Mouse (Mus musculus): ENCODE results near the gene Wdr48. TPM values are rescaled to one million over a fixed set of nuclear protein-coding genes. Genes with fewer than 3 reads are reported as not detected.

Gene Wdr48
- polyA plus RNA-seq, 1 experiment = 103 TPM

- H3K36me3 ChIP-seq (ENCODE audit: control insufficient read depth, insufficient read depth, low read length, poor library complexity, severe bottlenecking) = peaks cover 22% of the 10 kb centered on the region
Observed at GRCm38 (mm10) chr9:119973869-119974520, 79.3 kb downstream of the Wdr48 start.

GRCm38 (mm10) chr9:119974609-119975008 is 79.9 kb downstream of the Wdr48 start:
- Histone ChIP-seq H3K27ac (ENCODE audit: insufficient read depth, low read length) (peak overlapping the region; percentile 8; the same call in 1 of the 2 replicates), H3K36me3 (ENCODE audit: control insufficient read depth, insufficient read depth, low read length, poor library complexity, severe bottlenecking) (peaks cover 22% of the 10 kb centered on the region), H3K4me3 (ENCODE audit: low read depth, low read length) (peak overlapping the region; percentile 55; the same call in 1 of the 2 replicates), H3K27me3 (ENCODE audit: control insufficient read depth, insufficient read depth, low read length, poor library complexity, severe bottlenecking) (no peaks in the 10 kb centered on the region), H3K4me1 (ENCODE audit: control insufficient read depth, insufficient read depth, low read length) (peaks cover 11% of the 10 kb centered on the region), H3K9me3 (replicated peaks; ENCODE audit: control insufficient read depth, insufficient read depth, low read length, poor library complexity, severe bottlenecking) (no peaks in the 10 kb centered on the region), H3K9ac (ENCODE audit: low read depth, poor library complexity, severe bottlenecking) (peak overlapping the region; percentile 35)
- TF ChIP-seq EP300 (IDR thresholded peaks at IDR 0.05; ENCODE audit: insufficient read depth, low read depth, low read length) = no peak
- peak; percentile 49 for TF ChIP-seq CTCF (IDR thresholded peaks at IDR 0.05; ENCODE audit: low read depth, low read length)

More at GRCm38 (mm10) chr9:119973869-119974520, 79.3 kb downstream of the Wdr48 start:
- no peaks in the 10 kb centered on the region for H3K27me3 ChIP-seq (ENCODE audit: control insufficient read depth, insufficient read depth, low read length, poor library complexity, severe bottlenecking)
- peaks cover 10% of the 10 kb centered on the region for H3K4me1 ChIP-seq (ENCODE audit: control insufficient read depth, insufficient read depth, low read length)
- H3K9me3 ChIP-seq (replicated peaks; ENCODE audit: control insufficient read depth, insufficient read depth, low read length, poor library complexity, severe bottlenecking) = no peaks in the 10 kb centered on the region
- peak overlapping the region; percentile 8; the same call in 1 of the 2 replicates for H3K27ac ChIP-seq (ENCODE audit: insufficient read depth, low read length)
- peak overlapping the region; percentile 55 for H3K4me3 ChIP-seq (ENCODE audit: low read depth, low read length)
- TF ChIP-seq POLR2A (IDR thresholded peaks at IDR 0.05; ENCODE audit: insufficient read depth, low read length) (no peak), CTCF (IDR thresholded peaks at IDR 0.05; ENCODE audit: low read depth, low read length) (peak; percentile 99), EP300 (IDR thresholded peaks at IDR 0.05; ENCODE audit: insufficient read depth, low read depth, low read length) (0 out of 2 replicates have a peak, but pooled peaks have one; percentile 29)
- peak overlapping the region; percentile 35 for H3K9ac ChIP-seq (ENCODE audit: low read depth, poor library complexity, severe bottlenecking)

- H3K9ac ChIP-seq (ENCODE audit: low read depth, poor library complexity, severe bottlenecking) = no peak overlapping the region
- TF ChIP-seq EP300 (IDR thresholded peaks at IDR 0.05; ENCODE audit: insufficient read depth, low read depth, low read length) = no peak
- TF ChIP-seq POLR2A (IDR thresholded peaks at IDR 0.05; ENCODE audit: insufficient read depth, low read length) = no peak
- no peak for TF ChIP-seq CTCF (IDR thresholded peaks at IDR 0.05; ENCODE audit: low read depth, low read length)
- H3K9me3 ChIP-seq (replicated peaks; ENCODE audit: control insufficient read depth, insufficient read depth, low read length, poor library complexity, severe bottlenecking) = no peaks in the 10 kb centered on the region
- no peak overlapping the region for H3K4me3 ChIP-seq (ENCODE audit: low read depth, low read length)
- no peak overlapping the region for H3K27ac ChIP-seq (ENCODE audit: insufficient read depth, low read length)
- H3K27me3 ChIP-seq (ENCODE audit: control insufficient read depth, insufficient read depth, low read length, poor library complexity, severe bottlenecking) = no peaks in the 10 kb centered on the region
- H3K36me3 ChIP-seq (ENCODE audit: control insufficient read depth, insufficient read depth, low read length, poor library complexity, severe bottlenecking) = peaks cover 22% of the 10 kb centered on the region
- H3K4me1 ChIP-seq (ENCODE audit: control insufficient read depth, insufficient read depth, low read length) = peaks cover 15% of the 10 kb centered on the region
Observed at GRCm38 (mm10) chr9:119975286-119975685, 80.6 kb downstream of the Wdr48 start.

Other genes starting within 250 kb of the Wdr48 start
- gene Scn10a, start 175.6 kb upstream of the Wdr48 start, polyA plus RNA-seq (2011; ENCODE audit: insufficient read depth, insufficient read length, low read depth, missing spikeins) = not detected in 2 replicates
- gene Scn11a, start 69.4 kb upstream of the Wdr48 start, polyA plus RNA-seq (2011; ENCODE audit: insufficient read depth, insufficient read length, low read depth, missing spikeins) = not detected in 2 replicates
- 7.2 and 9.2 TPM in 2 replicates for gene Gorasp1, start 42.7 kb downstream of the Wdr48 start, polyA plus RNA-seq (2011; ENCODE audit: insufficient read depth, insufficient read length, low read depth, missing spikeins)
- 0.93 and 1.2 TPM in 2 replicates for gene Ttc21a, start 42.7 kb downstream of the Wdr48 start, polyA plus RNA-seq (2011; ENCODE audit: insufficient read depth, insufficient read length, low read depth, missing spikeins)
- gene Csrnp1, start 89.8 kb downstream of the Wdr48 start, polyA plus RNA-seq (2011; ENCODE audit: insufficient read depth, insufficient read length, low read depth, missing spikeins) = 28.4 and 39.7 TPM in 2 replicates
- gene Xirp1, start 128.7 kb downstream of the Wdr48 start, polyA plus RNA-seq (2011; ENCODE audit: insufficient read depth, insufficient read length, low read depth, missing spikeins) = not detected in 2 replicates
- not detected in 2 replicates for gene Cx3cr1, start 175.0 kb downstream of the Wdr48 start, polyA plus RNA-seq (2011; ENCODE audit: insufficient read depth, insufficient read length, low read depth, missing spikeins)
- not detected in 2 replicates for gene Ccr8, start 197.2 kb downstream of the Wdr48 start, polyA plus RNA-seq (2011; ENCODE audit: insufficient read depth, insufficient read length, low read depth, missing spikeins)
- 15.3 and 15.7 TPM in 2 replicates for gene Slc25a38, start 215.5 kb downstream of the Wdr48 start, polyA plus RNA-seq (2011; ENCODE audit: insufficient read depth, insufficient read length, low read depth, missing spikeins)
- gene Rpsa, start 232.8 kb downstream of the Wdr48 start, polyA plus RNA-seq (2011; ENCODE audit: insufficient read depth, insufficient read length, low read depth, missing spikeins) = 2,205 and 2,405 TPM in 2 replicates

Measured in ES-Bruce4 (cell line).